Mouse (Mus musculus) cerebellum, postnatal 10 days (tissue): Measurements from ENCODE around the gene Ccdc9b.

Source experiments
- DNase-seq, 2 experiments: peaks; one replicate each; pipeline ENCODE4 v3.0.0; 2021; ENCODE audit warnings: mixed read lengths in 2 of 2

Ccdc9b gene

DNA sequence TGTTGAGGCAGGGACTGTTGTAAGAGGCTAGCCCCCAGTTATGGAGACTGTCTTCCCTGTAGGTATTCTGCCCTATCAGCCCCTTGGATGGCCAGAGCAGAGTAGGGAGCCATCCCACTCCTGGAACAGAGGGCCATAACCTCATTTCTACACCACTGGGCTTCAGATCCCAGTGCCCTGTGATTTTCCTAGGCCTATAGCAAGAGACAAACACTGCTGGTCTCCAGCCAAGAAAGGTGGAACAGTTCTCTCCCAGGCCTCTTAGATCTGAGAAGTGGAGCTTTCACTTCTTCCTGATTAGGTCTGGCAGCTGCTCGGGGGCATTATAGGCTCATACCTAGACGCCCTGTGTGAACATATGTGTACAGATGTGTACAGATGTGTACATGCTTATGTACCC lies 13.8 kb upstream of the Ccdc9b start:
- DNase-seq, result peak; percentile 46 to 66

- DNase-seq, result peak; percentile 81 to 89
Observed at GRCm38 (mm10) chr2:118775846-118776245, 13.4 kb upstream of the Ccdc9b start.

DNA sequence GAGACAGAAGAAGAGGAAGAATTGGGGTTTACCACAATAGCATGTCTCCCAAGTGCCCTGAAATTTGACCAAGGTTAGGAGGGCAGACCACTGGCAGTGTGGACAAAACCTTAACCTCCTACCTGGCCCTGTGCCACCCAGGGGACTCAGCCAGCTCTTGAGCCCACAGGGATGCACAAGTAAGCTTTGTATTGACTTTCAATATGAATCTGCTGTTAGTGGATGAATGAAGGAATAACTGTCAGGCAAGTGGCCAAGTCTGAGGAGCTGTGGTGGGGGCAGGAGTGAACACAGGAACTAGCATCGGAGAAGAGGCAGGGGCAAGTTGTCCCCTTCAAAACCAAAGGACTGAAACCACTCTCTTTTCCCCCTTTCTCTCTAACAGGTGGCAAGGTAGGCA lies 12.9 kb upstream of the Ccdc9b start:
- peak; percentile 75 for DNase-seq

DNA sequence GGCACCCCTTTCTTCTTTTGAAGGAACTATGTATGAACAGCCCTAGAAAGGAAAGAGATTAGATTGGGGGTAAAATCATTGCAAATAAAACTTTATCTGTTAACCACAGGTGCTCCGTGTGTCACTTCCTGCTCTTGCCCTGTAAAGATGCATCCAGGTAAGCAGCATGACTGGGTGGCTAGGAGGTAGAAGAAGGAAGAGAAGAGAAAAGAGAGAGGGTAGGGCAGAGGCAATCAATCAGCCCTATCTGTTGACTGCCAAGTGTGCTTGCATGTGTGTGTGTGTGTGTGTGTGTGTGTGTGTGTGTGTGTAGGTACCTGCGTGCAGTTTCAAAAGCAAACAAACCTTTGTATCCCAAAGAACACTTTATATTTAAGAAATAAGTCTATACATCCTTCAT lies 12.1 kb upstream of the Ccdc9b start:
- no peak for DNase-seq

GRCm38 (mm10) chr2:118772158-118772874 lies 9.9 kb upstream of the Ccdc9b start, which contains the start of gene Phgr1:
Gene Phgr1 (plus strand): TSS chr2:118772769.
- DNase-seq, result no peak

GRCm38 (mm10) chr2:118766041-118767033 lies 3.9 kb upstream of the Ccdc9b start:
- DNase-seq, result peak in 1 of 2 experiments; percentile 51

DNA sequence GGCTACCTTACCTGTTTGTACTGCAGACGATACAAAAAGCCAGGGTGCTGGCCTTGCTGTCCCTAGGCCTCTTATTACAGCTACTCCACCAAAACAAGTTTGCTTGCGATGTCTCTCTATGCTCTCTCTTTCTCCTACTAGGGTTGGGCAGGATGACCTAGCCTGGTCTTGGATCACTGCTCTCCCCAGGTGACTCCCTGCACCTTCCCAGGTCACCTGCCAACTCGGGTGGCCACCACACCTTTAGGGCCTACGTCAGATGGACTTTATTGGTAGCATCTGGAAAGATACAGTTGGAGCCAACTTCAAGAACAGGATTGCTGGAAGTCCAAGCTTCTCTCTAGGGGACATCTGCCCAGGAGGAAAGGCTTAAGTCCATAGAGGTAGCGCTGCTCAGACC lies 2.4 kb upstream of the Ccdc9b start:
- no peak for DNase-seq

DNA sequence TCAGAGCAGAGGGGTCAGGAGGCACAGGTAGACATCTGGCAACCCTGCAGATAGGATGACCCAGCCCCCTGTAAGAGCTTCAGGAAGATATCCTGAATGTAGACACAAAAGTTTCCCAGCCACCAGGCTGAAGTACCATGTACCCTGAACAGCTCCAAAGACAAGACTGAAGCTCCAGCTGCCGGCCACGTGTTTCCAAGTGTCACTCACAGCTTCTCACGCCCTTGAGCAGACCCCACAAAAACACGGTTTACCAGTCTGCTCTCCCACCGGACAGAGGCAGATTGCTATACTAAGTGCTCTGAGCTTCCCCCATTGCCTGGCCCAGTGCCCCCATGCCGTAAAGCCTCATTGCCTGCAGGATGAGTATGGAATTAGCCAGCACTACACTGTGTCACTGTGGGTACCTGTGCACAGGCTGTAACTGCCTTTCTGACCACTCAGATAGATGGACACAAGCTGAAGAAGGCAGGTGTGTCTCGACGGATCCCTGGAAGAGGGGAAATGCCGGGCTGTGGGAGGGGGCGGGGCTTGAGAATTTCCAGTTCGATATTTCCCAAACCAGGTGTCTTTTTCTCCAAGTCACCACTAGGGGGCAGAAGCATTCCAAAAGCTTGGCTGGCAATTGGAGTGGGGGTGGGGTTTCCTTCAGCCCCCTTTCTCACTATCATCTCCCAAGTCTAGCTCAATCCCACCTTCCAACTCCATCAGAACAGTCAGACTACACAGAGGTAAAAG lies 1.8 kb upstream of the Ccdc9b start:
- DNase-seq, result peak; percentile 87 to 93

DNA sequence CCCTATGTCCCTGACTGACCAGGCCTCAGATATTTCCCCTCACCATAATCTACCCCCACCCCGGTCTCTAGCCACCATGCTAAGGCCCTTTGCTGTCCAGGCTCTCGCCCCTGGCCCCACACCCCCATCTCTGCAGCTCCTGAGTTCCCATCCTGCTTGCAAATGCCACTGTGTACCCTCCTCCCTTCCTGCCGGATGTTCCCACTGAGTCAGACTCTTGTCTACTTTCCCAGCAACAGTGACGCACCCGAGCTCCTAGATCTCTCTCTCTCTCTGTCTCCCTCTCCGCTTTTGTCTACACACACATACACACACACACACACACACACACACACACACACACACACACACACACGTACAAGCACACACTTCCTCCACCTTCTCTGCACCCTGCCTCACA lies 1.0 kb upstream of the Ccdc9b start:
- DNase-seq, result no peak

DNA sequence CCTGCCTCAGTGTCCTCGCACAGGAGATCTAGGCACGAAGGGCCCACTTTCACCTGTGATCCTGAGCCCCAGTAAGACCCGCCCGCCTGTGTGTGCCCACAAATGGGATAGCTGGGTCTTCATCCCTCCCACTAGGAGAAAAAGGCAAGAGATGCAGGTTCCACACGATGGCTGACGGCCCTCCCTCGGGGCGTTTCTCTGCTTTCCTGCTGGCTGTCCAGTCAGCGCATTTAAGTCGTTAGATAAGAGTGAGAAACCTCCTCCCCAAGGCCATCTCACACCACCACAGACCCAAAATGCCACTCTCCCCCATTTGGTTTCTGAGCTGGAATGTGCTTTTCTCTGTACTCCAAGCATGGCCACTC lies 305 bp upstream of the Ccdc9b start:
- DNase-seq, result no peak

DNA sequence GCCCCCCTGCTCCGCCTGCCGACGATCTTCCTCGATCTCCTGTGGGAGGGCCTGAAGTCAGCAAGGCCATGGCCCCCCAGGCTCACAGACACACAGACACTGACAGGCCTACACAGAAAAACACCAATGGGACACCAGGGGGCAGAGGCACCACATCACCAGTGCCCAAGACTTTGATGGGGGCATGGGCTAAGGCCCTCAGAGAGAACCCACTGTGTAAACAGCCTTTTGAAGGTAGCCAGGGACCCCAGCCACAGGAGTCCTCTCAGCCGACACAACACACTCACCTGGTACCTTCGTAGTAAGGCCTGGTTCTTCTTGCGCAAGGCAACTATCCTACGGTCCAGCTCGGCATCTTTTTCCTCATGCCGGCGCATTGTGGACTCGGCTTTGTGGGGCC lies 1.1 kb downstream of the Ccdc9b start:
- DNase-seq, result peak in 1 of 2 experiments; percentile 37

GRCm38 (mm10) chr2:118760311-118761025 lies 2.0 kb downstream of the Ccdc9b start:
- no peak for DNase-seq

DNA sequence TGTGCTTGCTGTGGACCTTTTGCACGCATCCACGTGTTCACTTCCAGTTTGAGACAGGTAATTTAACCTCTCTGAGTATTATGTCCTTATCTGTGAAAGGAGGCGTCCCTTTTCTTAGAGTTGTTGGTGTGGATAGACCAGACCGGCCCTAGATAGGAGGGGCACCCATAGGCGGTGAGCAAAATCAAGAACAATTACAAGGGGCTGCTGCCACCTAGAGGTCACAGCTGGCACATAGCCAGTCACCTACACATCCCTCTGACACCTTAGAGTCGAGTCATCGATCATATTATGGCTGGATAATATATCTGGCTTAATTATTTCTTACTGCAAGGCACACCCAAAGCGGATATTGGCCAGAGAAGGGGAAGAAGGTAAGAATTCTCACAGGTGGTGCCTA lies 2.6 kb downstream of the Ccdc9b start:
- DNase-seq, result peak; percentile 79 to 82

DNA sequence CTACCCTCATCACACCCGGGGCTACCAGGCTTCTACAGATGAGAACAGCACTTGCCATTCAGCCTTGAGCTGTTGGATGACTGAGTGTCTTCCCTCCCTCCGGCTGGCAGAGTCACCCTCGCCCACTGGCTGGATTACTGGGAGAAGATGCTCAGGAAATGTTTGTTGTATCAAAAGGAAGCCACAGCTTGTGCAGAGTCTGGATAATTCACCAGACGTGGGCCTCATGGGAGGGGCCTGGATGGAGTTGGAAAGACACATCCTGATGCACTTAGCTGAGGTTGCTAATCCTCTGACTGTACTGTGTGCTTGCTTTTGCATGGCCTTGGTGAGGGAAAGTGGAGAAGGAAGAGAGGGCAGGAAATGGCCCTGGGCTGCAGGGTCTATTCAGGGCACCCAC lies 6.4 kb downstream of the Ccdc9b start:
- no peak for DNase-seq

DNA sequence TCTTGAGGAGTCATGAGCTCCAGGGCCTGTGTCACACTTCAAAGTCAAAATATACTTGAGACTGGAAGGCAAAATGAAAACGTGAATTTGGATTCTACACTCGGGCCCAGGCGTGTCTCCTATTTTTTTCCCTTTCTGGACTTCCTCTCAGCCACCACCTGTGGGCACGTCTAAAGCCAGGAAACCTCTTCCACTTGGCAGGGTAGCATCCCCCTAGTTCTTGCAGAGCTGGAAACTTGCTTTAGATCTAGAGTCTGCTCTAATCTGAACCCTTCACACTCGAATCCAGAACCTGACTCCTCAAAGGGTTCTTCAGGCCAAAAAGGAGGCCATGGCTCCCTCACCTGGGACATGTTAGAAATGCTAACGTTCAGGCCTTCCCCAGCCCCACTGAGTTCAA lies 7.1 kb downstream of the Ccdc9b start:
- no peak for DNase-seq

DNA sequence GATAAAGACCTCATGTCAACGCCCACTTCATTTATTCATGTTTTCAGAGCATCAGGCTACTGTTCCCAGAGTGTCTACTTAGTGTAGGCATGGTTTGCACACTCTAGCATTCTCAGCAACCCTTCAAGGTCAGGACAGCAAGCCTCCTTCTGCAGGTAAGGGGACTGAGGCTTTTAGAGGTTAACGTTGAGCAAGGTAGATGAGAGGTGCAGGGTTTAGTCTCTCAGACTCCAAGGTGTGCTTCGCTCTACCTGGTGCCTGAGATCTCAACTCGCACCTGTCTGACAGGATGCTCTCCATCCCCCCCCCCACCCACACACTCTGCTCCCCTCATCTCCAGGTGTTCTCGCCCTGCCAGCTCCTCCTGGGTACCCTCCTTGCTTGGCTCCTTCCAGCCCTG lies 8.3 kb downstream of the Ccdc9b start:
- DNase-seq, result no peak

- no peak for DNase-seq
Observed at GRCm38 (mm10) chr2:118752792-118753108, 9.7 kb downstream of the Ccdc9b start.

DNA sequence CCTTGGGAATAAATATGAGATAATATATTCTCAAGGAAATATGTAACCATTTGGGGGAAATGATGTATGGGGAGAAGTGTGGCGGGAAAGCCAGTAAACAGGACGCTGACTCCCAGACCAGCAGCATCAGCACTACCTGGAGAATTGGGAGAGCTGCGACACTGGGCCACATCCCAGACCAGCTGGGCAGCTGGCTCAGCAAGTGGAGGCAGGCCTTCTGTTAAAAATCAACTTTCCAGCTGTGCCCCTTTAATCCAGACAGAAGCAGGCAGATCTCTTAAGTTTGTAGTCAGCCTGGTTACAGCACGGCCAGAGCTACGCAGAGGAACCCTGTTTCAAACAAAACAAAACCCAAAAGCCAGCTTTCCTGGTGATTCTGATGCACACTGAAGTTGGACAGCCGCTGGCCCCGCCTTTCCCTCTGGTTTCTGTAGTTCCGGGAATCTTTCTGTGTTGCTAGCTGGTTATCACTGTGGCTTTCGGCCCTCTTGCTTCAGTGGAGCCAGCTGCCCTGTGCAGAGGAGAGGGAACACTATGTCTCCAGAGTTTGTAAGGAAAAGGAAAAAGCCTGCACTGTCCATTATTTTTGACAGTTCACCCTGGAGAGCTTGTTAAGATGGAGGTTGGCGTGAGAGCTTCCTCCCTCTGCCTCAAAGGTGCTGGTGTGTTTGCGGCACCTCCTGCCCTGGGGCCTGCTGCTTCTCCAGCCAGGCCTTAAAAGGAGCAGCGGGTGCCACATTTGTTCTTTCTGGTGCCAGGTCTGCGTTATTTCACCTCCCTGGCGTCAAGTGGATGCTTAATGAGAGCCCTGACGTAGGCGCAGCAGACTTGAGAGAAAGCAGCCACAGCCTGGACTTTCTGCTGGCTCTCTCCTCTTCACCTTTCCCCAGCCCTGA lies 10.3 kb downstream of the Ccdc9b start:
- DNase-seq, result no peak

DNA sequence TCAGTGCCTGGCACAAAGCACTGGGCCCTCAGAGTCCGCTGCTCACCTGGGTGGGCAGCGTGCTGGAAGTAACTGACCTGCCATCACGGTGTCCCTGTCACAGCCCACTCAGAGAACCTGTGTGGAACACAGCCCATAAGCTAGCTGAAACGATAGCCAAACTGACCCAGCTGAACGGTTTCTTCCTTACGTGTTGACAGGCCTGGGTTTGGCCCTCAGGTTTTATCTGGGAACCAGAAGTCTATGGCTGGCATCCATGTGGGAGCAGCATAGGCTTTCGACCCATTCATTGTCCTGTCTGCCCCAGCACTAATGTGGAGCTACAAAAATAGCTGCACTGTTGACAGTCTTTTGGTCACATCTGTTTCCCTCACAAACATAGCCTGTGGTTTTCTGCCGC lies 12.0 kb downstream of the Ccdc9b start:
- DNase-seq, result no peak

- no peak for DNase-seq
Observed at GRCm38 (mm10) chr2:118749341-118749884, 13.0 kb downstream of the Ccdc9b start.

DNA sequence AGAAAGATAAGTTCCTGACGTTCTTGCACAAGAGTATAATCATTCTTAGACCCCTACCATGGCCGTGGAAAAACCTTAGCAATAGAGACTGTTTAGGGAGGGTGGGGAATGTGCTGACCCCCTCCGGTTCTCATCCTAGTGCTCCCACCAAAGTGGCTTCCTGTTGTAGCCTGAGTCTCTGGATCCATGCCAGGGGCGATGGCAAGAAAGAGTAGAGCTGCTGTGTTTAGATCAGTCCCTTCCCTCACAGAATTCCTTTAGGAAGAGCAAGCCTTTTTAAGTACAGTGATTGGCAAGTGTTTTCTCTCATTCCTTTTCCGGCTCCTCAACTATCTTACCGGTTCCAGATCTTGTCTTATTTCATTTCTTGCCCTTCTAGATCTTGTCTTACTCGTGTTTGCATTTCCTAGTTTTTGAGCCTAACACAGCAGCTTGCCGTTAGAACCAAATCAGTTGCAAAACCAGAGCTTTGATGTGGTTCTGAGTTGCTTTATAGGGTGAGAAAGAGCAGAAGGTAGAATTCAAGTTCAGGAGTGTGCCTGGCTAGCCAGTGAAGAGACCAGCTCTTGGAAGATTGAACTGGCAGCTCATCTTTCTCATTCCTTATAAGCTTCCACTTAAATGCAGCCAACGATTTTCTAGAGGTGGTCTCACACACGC lies 15.0 kb downstream of the Ccdc9b start:
- peak; percentile 74 to 77 for DNase-seq
